Mouse (Mus musculus): Measurements from ENCODE around the gene Klhl42. TPM values are rescaled to one million over a fixed set of nuclear protein-coding genes. Genes with fewer than 3 reads are reported as not detected.

Gene Klhl42
- polyA plus RNA-seq, 1 experiment from 2014 or later: 7.3 TPM

- no peak for DNase-seq (ENCODE audit: low spot score)
Measured at GRCm38 (mm10) chr6:147145277-147145676, 54.1 kb downstream of the Klhl42 start.

DNA sequence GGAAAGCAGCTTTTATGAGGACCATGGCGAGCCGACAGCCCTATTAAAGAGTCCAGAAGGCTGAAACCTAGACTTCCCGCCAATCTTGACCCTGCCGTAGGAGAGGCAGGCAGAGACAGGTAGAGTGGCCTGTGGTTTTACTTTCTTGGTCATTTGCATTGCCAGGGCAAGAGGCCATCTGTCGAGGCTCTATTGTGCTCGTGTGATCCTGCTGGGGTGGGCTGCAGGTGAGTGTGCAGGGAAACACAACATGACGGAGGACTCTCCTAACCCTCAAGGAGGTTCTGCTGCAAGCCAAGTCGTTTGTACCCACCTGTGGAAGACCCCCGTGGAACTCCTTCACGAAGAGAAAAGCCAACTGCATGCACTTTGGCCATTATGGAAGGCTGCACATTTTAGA is 54.6 kb downstream of the Klhl42 start:
- no peak for DNase-seq (ENCODE audit: low spot score)

- no peak for DNase-seq (ENCODE audit: low spot score)
Measured at GRCm38 (mm10) chr6:147151069-147151468, 59.9 kb downstream of the Klhl42 start.

DNA sequence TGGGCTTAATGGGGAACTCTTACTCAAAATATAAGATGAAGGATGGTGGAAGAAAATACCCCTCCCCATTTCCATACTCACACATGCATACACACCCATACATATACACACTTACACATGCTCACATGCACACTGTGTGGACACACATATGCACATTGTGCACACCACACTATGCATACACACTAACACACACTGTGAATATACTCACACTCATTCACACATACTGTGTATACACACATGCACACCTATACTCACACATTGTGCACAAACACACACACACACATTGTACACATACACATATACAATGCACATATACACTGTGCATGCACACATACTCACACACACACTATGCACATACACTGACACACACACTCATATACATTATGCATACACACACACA is 60.7 kb downstream of the Klhl42 start:
- no peak for DNase-seq (ENCODE audit: low spot score)

- no peak for DNase-seq (ENCODE audit: low spot score)
Measured at GRCm38 (mm10) chr6:147155085-147155484, 63.9 kb downstream of the Klhl42 start.

DNA sequence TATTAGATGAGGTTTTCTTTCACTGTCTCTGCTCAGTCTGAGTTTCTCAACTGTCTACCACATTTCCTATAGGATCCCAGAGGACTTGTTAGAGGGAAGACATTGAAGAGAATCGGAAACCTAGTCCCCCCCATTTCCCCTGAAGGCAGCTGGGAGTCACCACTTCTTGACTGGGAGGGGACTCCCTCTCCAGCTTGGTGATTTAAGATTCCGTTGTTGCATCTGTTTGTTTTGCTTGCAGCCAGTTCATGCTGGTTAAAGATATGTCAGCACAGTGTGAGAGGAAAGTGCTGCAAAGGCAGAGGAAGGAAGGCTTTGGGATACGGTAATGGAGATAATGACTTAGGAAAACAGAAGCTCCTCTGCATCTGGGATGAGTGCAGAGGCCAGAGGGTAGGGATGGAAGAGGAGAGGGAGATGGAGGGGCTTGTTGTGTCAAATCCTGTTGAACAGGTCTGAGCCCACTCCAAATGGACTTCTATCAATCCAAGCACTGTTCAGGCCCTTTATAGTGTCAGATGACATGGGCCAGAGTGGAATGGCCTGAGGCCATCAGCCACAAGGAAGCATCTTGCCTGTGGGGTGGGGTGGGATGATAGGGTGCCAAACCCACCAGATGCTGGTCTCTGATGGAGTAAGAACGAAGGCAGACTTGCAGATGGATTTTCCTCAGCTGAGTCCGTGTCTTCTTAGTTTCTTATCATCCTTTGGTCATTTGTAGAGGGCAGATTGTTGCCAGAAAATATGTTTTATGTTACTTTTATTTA is 70.8 kb downstream of the Klhl42 start:
- no peak for DNase-seq (ENCODE audit: low spot score)

Other genes starting within 250 kb of the Klhl42 start
- not detected in 2 replicates for gene Smco2, start 241.3 kb upstream of the Klhl42 start, polyA plus RNA-seq (2015; fragmentation: Nextera tagmentation; extraction: Ambion mirVana)
- 7.2 and 9.2 TPM in 2 replicates for gene Ppfibp1, start 202.9 kb upstream of the Klhl42 start, polyA plus RNA-seq (2015; fragmentation: Nextera tagmentation; extraction: Ambion mirVana)
- gene 1700034J05Rik, start 137.0 kb upstream of the Klhl42 start, polyA plus RNA-seq (2015; fragmentation: Nextera tagmentation; extraction: Ambion mirVana): not detected in 2 replicates
- 0.30 and 0.42 TPM in 2 replicates for gene Rep15, start 58.8 kb upstream of the Klhl42 start, polyA plus RNA-seq (2015; fragmentation: Nextera tagmentation; extraction: Ambion mirVana)
- gene Mrps35, start 48.6 kb upstream of the Klhl42 start, polyA plus RNA-seq (2015; fragmentation: Nextera tagmentation; extraction: Ambion mirVana): 105 and 111 TPM in 2 replicates
- gene Mansc4, start 4.3 kb upstream of the Klhl42 start, polyA plus RNA-seq (2015; fragmentation: Nextera tagmentation; extraction: Ambion mirVana): 2.3 and 2.4 TPM in 2 replicates
- 3.1 and 3.3 TPM in 2 replicates for gene Pthlh, start 172.8 kb downstream of the Klhl42 start, polyA plus RNA-seq (2015; fragmentation: Nextera tagmentation; extraction: Ambion mirVana)

All from thymus, postnatal 0 days (tissue).